ENCODE assay signal across 10 mouse cellular contexts in the genomic region with DNA sequence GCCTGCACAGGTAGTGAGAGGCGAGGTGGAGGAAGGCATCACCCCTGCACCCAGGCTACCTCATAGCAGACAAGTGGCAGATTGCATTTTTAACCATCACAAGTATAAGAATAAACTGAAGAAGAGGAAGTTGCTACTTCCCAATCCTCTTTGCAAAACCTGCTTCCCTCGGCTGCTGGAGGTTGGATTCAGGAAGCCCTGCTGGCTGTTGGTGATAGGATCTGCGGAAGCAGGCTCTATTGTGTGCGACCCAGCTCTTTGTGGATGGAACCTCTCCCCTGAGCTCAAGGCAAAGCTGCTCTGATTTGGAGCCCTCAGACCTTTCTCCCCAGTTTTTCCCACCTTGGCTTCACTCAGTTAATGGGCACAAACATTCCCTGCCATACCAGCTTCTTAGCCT.
A peak's percentile ranks its signal among the peaks of the same experiment; 100 is the strongest.
DNase-seq lines count a peak whose midpoint lies in the region; ATAC-seq and TF ChIP-seq lines count a peak whose summit lies in the region.
"Had no signal": no experiment of that assay in that cellular context is flagged by ENCODE, and none has a peak within 500 bp of the region (broad histone marks: within the 10 kb centered on the region; RNA-seq: fewer than 3 reads in every experiment).

No protein-coding gene starts in this region.

- ATAC-seq in liver, postnatal 0 days: no peak

- H3K4me2 ChIP-seq in liver, postnatal 0 days (ENCODE audit: low read depth, low read length): no peak overlapping the region
- H3K4me2 ChIP-seq: neural tube, embryonic 12.5 days had no signal

- no peak for DNase-seq in gastrocnemius, adult 2 months
- DNase-seq in gastrocnemius, postnatal 14 days: no peak
- DNase-seq in MEL (ENCODE audit: low read depth, low spot score): peak; percentile 20
- peak; percentile 35 to 39 for DNase-seq in heart, postnatal 14 days
- DNase-seq in liver, postnatal 0 days: no peak
- no peak for DNase-seq in right cerebral cortex, postnatal 25 days
- no peak for DNase-seq in thymus, adult 18-20 months
- DNase-seq in adrenal gland, adult 2 months: no peak

- no peaks in the 10 kb centered on the region; a peak in 1 of 4 replicates for H3K36me3 ChIP-seq in MEL (ENCODE audit: control insufficient read depth in 1 of 2, insufficient read depth in 2 of 2, low read length in 2 of 2)
- peaks cover 52% of the 10 kb centered on the region for H3K36me3 ChIP-seq in liver, postnatal 0 days (replicated peaks; ENCODE audit: insufficient read depth, low read length)

- peak overlapping the region; percentile 63 for H3K27ac ChIP-seq in gastrocnemius, adult 2 months
- no peak overlapping the region for H3K27ac ChIP-seq in MEL (ENCODE audit: control insufficient read depth, low read depth, low read length)
- peak overlapping the region; percentile 48 for H3K27ac ChIP-seq in liver, postnatal 0 days (ENCODE audit: low read depth)
- H3K27ac ChIP-seq: left cerebral cortex, adult 2 months; neural tube, embryonic 12.5 days had no signal

- no peak for TF ChIP-seq EP300 in MEL (IDR thresholded peaks at IDR 0.05; ENCODE audit: low read depth in 1 of 2, low read length in 2 of 2)
- TF ChIP-seq EP300 in liver, postnatal 0 days (IDR thresholded peaks at IDR 0.05; ENCODE audit: low read depth): no peak

- WGBS in liver, postnatal 0 days (ENCODE audit: insufficient replicate concordance): 44% methylated on average over 4 of the region's 4 CpGs

- H3K4me1 ChIP-seq in MEL (ENCODE audit: control insufficient read depth in 1 of 2, insufficient read depth in 2 of 2, low read length in 2 of 2): no peaks in the 10 kb centered on the region
- peaks cover 2% of the 10 kb centered on the region; the same call in 1 of the 2 replicates for H3K4me1 ChIP-seq in liver, postnatal 0 days (ENCODE audit: insufficient read depth)
- H3K4me1 ChIP-seq: neural tube, embryonic 12.5 days had no signal

- H3K27me3 ChIP-seq in MEL (ENCODE audit: control insufficient read depth in 1 of 2, insufficient read depth in 2 of 2, low read length in 2 of 2): no peaks in the 10 kb centered on the region
- H3K27me3 ChIP-seq in liver, postnatal 0 days (ENCODE audit: insufficient read depth, low read length): no peaks in the 10 kb centered on the region
- H3K27me3 ChIP-seq: neural tube, embryonic 12.5 days had no signal

- H3K79me2 ChIP-seq in MEL (ENCODE audit: control insufficient read depth, insufficient read depth, low read length, poor library complexity): no peaks in the 10 kb centered on the region

- no peak overlapping the region for H3K9ac ChIP-seq in MEL (ENCODE audit: control insufficient read depth, low read depth, low read length, poor library complexity, severe bottlenecking)
- H3K9ac ChIP-seq in liver, postnatal 0 days (replicated peaks): no peak overlapping the region
- H3K9ac ChIP-seq: neural tube, embryonic 12.5 days had no signal

- intact Hi-C loops in gastrocnemius, adult 2 months (cut with DNase I): no loop called here
- intact Hi-C loops in gastrocnemius, postnatal 14 days (cut with DNase I; ENCODE audit: low total_unique reads): no loop called here
- intact Hi-C loops in heart, postnatal 14 days (cut with DNase I): no loop called here

- no peak overlapping the region for H3K4me3 ChIP-seq in gastrocnemius, adult 2 months
- H3K4me3 ChIP-seq in MEL (ENCODE audit: control insufficient read depth in 1 of 2, insufficient read depth in 1 of 2, low read depth in 2 of 2, low read length in 2 of 2): no peak overlapping the region
- no peak overlapping the region for H3K4me3 ChIP-seq in liver, postnatal 0 days (ENCODE audit: low read depth, low read length)
- H3K4me3 ChIP-seq: left cerebral cortex, adult 2 months; neural tube, embryonic 12.5 days had no signal

- no peaks in the 10 kb centered on the region for H3K9me3 ChIP-seq in MEL (replicated peaks; ENCODE audit: insufficient read depth, low read length)
- H3K9me3 ChIP-seq in liver, postnatal 0 days (ENCODE audit: low read length): no peaks in the 10 kb centered on the region
- H3K9me3 ChIP-seq: neural tube, embryonic 12.5 days had no signal

- TF ChIP-seq POLR2A in MEL (IDR thresholded peaks at IDR 0.05; ENCODE audit: control insufficient read depth in 1 of 2, insufficient read depth in 1 of 2, low read depth in 1 of 2, low read length in 2 of 2, poor library complexity in 1 of 2): no peak

- TF ChIP-seq CTCF in gastrocnemius, adult 2 months (IDR thresholded peaks at IDR 0.05): no peak
- TF ChIP-seq CTCF in MEL (IDR thresholded peaks at IDR 0.05 in 2 of 3, conservative IDR thresholded peaks at IDR 0.05 in 1 of 3; ENCODE audit: control insufficient read depth in 1 of 3, insufficient read depth in 1 of 3, low read depth in 2 of 3, low read length in 3 of 3, poor library complexity in 1 of 3, severe bottlenecking in 1 of 3): no peak
- TF ChIP-seq CTCF in liver, postnatal 0 days (IDR thresholded peaks at IDR 0.05; ENCODE audit: low read depth): no peak

- TF ChIP-seq RAD21 in MEL (IDR thresholded peaks at IDR 0.05; ENCODE audit: low read depth, low read length): no peak

TF ChIP-seq in MEL, 35 proteins besides CTCF, POLR2A, EP300 and RAD21:
- no peak for TF ChIP-seq UBTF (IDR thresholded peaks at IDR 0.05; ENCODE audit: borderline replicate concordance, insufficient read depth, low read depth, low read length)
- TF ChIP-seq ZKSCAN1 (IDR thresholded peaks at IDR 0.05; ENCODE audit: low read depth, low read length): no peak
- TF ChIP-seq KAT2A (conservative IDR thresholded peaks at IDR 0.05; ENCODE audit: low read depth, low read length): no peak
- TF ChIP-seq TAL1 (IDR thresholded peaks at IDR 0.05; ENCODE audit: low read length): no peak
- no peak for TF ChIP-seq JUND (IDR thresholded peaks at IDR 0.05; ENCODE audit: low read depth, low read length)
- TF ChIP-seq TBP (IDR thresholded peaks at IDR 0.05; ENCODE audit: low read depth, low read length): no peak
- no peak for TF ChIP-seq USF2 (IDR thresholded peaks at IDR 0.05; ENCODE audit: borderline replicate concordance in 1 of 2, insufficient read depth in 1 of 2, low read depth in 1 of 2, low read length in 2 of 2)
- no peak for TF ChIP-seq TCF12 (IDR thresholded peaks at IDR 0.05; ENCODE audit: low read depth, low read length)

Comparison
In these comparisons a context has a peak if more than half of its experiments do, and no peak if none do; other contexts are left out.
1. DNase-seq: peak in MEL (single experiment) and heart, postnatal 14 days (2 of 2); none in gastrocnemius, adult 2 months (single experiment), gastrocnemius, postnatal 14 days (single experiment), liver, postnatal 0 days (single experiment), right cerebral cortex, postnatal 25 days (single experiment), thymus, adult 18-20 months (0 of 2) and adrenal gland, adult 2 months (single experiment).